Mouse (Mus musculus) heart, postnatal 0 days (tissue): ENCODE measurements around the gene Ppm1b.

Experiments
- CTCF ChIP-seq: IDR thresholded peaks from 2 replicates; pipeline ENCODE4 v1.5.1; 2016; ENCODE audit warnings: antibody characterized with exemption, control low read depth, low read depth
- EP300 ChIP-seq: IDR thresholded peaks from 2 replicates; pipeline ENCODE4 v1.6.1; 2016; ENCODE audit warnings: antibody characterized with exemption, low read depth

DNA sequence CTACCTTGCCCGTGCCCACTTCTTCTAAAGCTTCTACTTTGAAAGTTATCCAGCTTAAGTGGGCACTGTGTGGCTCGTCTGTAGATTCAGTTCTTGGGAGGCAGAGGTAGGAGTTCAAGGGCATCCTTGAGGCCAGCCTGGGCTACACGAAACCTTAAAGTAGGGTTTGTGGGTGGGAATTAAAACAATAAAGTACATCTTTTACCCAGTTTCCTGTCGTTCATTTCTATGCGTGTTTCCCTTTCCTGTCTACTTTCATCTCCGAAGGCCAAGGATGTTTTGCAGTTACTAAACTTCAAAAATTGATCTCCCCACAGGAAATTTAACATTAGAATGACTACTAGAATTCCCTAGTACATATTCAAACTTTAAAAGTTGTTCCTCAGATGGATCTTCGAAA is 19.3 kb upstream of the Ppm1b start:
- TF ChIP-seq CTCF (no peak), EP300 (no peak)
